Mouse (Mus musculus) MEL (cell line): ENCODE measurements around the gene Gck.

Source experiments
- CHD1 ChIP-seq: IDR thresholded peaks from 2 replicates; pipeline ENCODE4 v1.6.1; 2012; ENCODE audit warnings: low read depth, mild to moderate bottlenecking, inconsistent platforms, low read length, improper control_type of control experiment
- CHD2 ChIP-seq: IDR thresholded peaks from 2 replicates; pipeline ENCODE4 v1.6.1; 2011; ENCODE audit warnings: low read length, improper control_type of control experiment
- CTCF ChIP-seq, 3 experiments: IDR thresholded peaks in 2 of 3; conservative IDR thresholded peaks in 1 of 3; 2 replicates each; pipeline ENCODE4 v1.5.1; 2011 to 2012; ENCODE audit warnings: low read length in 3 of 3, low read depth in 2 of 3, mild to moderate bottlenecking in 2 of 3, improper control_type of control experiment in 1 of 3, inconsistent platforms in 1 of 3, mixed read lengths in 1 of 3, moderate library complexity in 1 of 3; ENCODE audit not compliant: control insufficient read depth in 1 of 3, insufficient read depth in 1 of 3, poor library complexity in 1 of 3, severe bottlenecking in 1 of 3
- KAT2A ChIP-seq: conservative IDR thresholded peaks from 2 replicates; pipeline ENCODE4 v1.6.1; 2012; ENCODE audit warnings: low read depth, low read length, improper control_type of control experiment, inconsistent platforms
- MYC ChIP-seq: IDR thresholded peaks from 2 replicates; pipeline ENCODE4 v1.6.1; 2011; ENCODE audit warnings: low read depth, mild to moderate bottlenecking, low read length, improper control_type of control experiment, moderate library complexity
- NELFE ChIP-seq: IDR thresholded peaks from 2 replicates; pipeline ENCODE4 v1.6.1; 2011; ENCODE audit warnings: low read depth, low read length, improper control_type of control experiment
- NRF1 ChIP-seq: IDR thresholded peaks from 2 replicates; pipeline ENCODE4 v1.6.1; 2014; ENCODE audit warnings: low read depth, mild to moderate bottlenecking, inconsistent platforms, low read length, improper control_type of control experiment, moderate library complexity; ENCODE audit not compliant: poor library complexity, insufficient read depth, severe bottlenecking
- POLR2A ChIP-seq, 2 experiments: IDR thresholded peaks; 2 replicates each; pipeline ENCODE4 v1.6.1; 2011 to 2012; ENCODE audit warnings: low read length in 2 of 2, mild to moderate bottlenecking in 2 of 2, control low read depth in 1 of 2, improper control_type of control experiment in 1 of 2, low read depth in 1 of 2, moderate library complexity in 1 of 2; ENCODE audit not compliant: control insufficient read depth in 1 of 2, insufficient read depth in 1 of 2, poor library complexity in 1 of 2
- SIN3A ChIP-seq: IDR thresholded peaks from 2 replicates; pipeline ENCODE4 v1.6.1; 2012; ENCODE audit warnings: low read length, improper control_type of control experiment, inconsistent platforms
- TAL1 ChIP-seq: IDR thresholded peaks from 2 replicates; pipeline ENCODE4 v1.6.1; 2012; ENCODE audit warnings: mild to moderate bottlenecking, inconsistent platforms, low read length, moderate library complexity, mixed read lengths
- USF1 ChIP-seq: IDR thresholded peaks from 2 replicates; pipeline ENCODE4 v1.6.1; 2014; ENCODE audit warnings: low read depth, mild to moderate bottlenecking, inconsistent platforms, low read length, improper control_type of control experiment, moderate library complexity

DNA sequence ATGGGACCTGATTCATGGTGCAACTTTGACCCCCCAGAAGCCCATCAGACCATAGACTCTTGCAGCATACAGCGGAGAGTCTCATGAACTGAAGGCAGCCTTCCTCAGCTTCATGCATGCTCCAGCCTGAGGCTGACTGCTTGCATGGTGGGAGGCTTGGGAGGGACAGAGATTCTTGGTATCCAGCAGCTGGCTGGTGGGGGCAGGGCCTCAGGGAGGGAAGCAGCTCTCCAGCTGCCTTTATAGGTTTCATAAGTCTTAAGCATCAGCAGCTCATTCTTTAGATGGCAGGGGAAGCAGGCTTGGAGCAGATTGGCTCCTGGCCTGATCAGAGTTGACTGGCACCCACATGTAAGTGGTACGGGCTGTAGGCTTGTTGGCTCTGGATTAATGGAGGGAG lies 82.7 kb downstream of the Gck start:
- no peak for TF ChIP-seq NELFE
- no peak for TF ChIP-seq CTCF (IDR thresholded peaks at IDR 0.05 in 2 of 3, conservative IDR thresholded peaks at IDR 0.05 in 1 of 3; ENCODE audit: control insufficient read depth in 1 of 3, insufficient read depth in 1 of 3, low read depth in 2 of 3, low read length in 3 of 3, poor library complexity in 1 of 3, severe bottlenecking in 1 of 3)
- TF ChIP-seq SIN3A: no peak
- TF ChIP-seq TAL1: no peak
- no peak for TF ChIP-seq POLR2A (IDR thresholded peaks at IDR 0.05; ENCODE audit: control insufficient read depth in 1 of 2, insufficient read depth in 1 of 2, low read depth in 1 of 2, low read length in 2 of 2, poor library complexity in 1 of 2)
- TF ChIP-seq KAT2A: no peak
- no peak for TF ChIP-seq USF1
- TF ChIP-seq MYC: no peak
- no peak for TF ChIP-seq CHD1
- TF ChIP-seq CHD2: no peak
- TF ChIP-seq NRF1: no peak
